Mouse (Mus musculus) frontal cortex, postnatal 10 days (tissue): ENCODE measurements at regions not wholly inside any gene's neighbourhood (a gene's known extent, or its start where the extent isn't known, plus 50 kb on each side); places are given as distances from the start of the nearest gene placed in this dataset.

Source experiments
- DNase-seq, 2 experiments: peaks; one replicate each; pipeline ENCODE4 v3.0.0; 2022; ENCODE audit warnings: low spot score in 2 of 2, mixed read lengths in 1 of 2

DNA sequence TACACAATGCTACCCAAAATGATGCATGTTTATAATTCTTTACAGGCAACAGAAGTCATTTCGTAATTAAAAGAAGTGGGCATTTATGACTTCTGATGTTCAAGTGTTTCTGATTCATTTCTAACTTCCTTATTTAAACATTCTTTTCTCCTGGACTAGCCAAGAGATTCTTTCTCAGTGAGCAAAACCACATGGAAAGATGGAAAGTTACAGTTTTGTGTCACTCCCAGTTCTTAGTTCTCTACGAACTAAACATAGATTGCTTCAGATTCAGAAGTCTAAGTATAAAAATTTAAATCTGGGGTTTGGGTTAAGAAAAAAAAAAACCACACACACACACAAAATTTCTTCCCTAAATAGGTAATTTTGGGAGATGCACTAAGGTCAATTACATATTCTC, 288.0 kb upstream of the Paip1 start:
- no peak for DNase-seq

DNA sequence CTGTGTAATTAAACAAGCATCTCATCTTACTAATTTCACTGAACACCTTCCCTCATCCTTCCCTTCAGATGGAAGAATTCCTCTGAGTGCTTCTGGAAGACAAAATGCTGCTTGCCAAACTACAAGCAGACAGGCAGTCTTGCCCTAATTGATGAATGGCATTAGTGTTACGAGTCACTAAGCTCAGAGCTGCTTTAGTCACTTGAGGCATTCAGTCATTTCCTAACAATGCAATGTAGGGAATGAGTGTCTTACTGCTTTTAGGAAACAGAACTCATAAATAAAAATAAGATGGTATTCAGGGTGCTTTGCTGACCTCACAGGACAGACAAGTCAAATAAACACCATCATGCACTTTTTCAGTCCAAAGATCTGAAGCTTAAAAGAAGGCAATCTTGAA, 285.1 kb upstream of the Paip1 start:
- DNase-seq = no peak

DNA sequence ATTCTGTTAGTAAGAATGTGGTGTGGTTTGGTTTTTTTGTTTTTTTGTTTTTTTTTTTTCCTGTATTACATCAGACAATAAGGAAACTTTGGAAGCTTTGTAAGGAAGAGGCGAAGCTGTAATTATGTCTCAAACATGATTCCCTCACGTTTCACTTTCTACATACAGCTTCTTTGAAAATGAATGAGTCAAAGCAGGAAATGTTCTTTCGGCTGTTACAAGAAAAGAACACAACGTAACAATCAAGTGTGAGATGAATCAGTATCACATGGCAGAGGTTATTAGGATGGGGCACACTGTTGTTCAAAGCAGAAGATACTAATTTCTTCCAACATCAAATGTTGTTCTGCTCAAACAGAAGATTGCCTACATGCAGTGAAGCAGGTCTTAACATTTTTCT, 282.7 kb upstream of the Paip1 start:
- DNase-seq = no peak

- no peak for DNase-seq
Observed at GRCm38 (mm10) chr13:119147701-119148100, 280.7 kb upstream of the Paip1 start.

DNA sequence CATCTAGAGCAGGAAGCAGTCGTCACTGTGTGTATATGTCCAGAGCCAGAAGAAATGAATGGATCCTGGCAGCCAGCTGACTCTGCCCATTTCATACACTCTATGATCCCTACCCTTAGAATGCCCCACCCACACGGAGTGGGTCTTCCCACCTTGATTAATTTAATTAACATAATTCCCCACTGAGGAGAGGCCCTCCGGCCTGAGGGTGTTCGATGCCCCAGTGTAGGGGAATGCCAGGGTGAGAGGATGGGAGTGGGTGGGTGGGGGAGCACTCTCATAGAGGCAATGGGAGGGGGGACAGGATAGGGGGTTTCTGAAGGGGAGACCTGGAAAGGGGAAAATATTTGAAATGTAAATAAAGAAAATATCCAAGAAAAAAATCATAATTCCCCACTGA, 279.3 kb upstream of the Paip1 start:
- DNase-seq = no peak

DNA sequence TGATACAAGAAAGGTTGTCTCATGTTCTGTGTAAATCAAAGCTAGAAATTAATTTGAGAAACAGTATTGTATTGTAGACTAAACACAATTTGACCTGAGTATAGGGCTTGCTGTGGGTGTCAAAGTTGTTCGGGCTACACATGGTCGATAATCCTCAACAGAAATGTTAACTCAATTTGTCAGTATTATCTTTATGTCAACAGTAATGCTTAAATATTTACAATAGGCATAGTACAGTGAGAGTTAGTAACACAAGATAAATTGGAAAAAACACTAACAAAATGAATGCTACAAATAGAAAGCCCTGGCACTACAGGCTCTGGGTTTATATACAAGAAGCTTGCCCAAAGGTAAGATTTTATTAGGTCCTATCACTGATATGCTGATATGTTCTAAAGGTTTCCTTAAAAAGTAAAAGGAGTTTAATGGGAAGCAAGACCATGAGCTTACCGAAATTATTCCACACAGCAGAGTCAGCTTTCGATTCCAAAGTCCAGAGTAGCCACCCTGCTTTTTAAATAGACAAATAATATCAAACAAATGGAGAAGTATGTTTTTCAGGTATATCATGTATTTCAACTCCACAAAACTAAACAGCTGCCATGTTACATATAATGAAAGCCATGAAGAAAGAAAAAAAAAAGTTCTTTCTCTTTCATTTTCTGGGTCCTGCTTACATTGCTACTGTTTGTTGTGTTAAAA, 277.4 kb upstream of the Paip1 start:
- DNase-seq = no peak

GRCm38 (mm10) chr13:119177753-119178152, 250.6 kb upstream of the Paip1 start:
- DNase-seq = no peak

- DNase-seq = no peak
Observed at GRCm38 (mm10) chr13:119178212-119178611, 250.2 kb upstream of the Paip1 start.

GRCm38 (mm10) chr13:119179157-119179920, 249.1 kb upstream of the Paip1 start:
- DNase-seq = no peak

GRCm38 (mm10) chr13:119184322-119184877, 244.0 kb upstream of the Paip1 start:
- DNase-seq = no peak

DNA sequence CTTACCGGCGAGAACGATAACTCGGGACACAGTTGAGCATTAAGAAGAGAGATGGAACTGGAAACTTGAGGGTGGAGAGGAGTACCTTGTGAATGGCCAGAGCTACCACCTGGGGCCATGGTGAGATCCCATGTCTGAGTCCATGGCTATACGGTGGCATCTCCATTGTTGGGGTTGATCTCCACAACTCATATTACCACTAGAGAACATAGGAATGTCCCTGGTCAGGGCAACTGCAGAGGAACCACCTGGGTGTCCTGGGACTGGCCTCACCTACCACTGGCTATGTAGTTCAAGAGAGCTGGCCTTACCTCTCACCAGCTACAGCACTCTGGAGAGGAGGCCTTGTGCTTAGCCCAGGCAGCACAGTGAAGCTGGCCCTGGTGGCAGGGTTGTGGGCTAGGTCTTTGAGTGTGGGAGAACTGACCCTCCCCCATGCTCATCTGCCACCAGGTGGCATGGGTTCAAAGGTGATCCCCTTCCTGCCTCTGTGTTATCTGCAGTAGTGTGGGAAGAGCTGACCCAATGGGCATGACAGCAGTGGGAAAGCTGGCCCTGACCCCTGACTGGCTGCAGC, 242.7 kb upstream of the Paip1 start:
- no peak for DNase-seq

DNA sequence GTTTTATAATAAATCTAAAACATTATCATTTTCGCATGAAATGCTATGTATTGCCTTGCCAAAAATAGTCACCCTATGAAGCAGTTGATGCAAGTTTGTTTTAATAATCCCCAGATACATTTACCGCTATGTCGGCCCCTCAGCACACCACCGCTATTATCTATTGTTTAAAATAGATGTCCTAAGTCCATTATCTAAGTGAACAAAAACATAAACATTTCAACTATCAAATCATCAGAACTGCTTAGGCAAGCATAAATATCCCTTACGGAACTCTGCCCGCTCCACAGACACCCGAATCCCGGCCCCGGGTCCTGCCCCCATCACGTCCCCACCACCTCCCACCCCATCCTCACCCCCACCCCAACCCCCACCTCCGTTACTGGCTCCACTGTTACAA, 196.8 kb upstream of the Paip1 start:
- DNase-seq = no peak

GRCm38 (mm10) chr13:119232100-119233029, 196.0 kb upstream of the Paip1 start:
- DNase-seq = no peak

DNA sequence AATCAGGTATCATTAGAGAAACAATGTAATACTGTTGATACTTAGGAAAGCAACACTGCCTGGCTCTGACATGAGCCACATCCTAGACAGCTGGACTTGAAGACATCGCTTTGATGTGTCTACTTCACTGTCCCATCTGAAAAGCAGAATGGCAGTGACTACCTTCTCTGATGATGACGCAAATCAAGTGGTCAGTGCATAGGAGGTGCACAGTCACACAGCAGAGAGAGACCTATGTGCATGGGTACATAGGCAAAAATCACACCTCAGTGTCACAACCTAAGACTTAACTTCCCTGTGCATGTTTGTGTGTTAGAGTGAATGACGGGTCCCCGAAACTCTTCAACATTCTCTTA, 195.4 kb upstream of the Paip1 start:
- no peak for DNase-seq

- no peak for DNase-seq
Observed at GRCm38 (mm10) chr13:119233869-119234268, 194.5 kb upstream of the Paip1 start.

GRCm38 (mm10) chr13:119242358-119242757, 186.0 kb upstream of the Paip1 start:
- DNase-seq = no peak

DNA sequence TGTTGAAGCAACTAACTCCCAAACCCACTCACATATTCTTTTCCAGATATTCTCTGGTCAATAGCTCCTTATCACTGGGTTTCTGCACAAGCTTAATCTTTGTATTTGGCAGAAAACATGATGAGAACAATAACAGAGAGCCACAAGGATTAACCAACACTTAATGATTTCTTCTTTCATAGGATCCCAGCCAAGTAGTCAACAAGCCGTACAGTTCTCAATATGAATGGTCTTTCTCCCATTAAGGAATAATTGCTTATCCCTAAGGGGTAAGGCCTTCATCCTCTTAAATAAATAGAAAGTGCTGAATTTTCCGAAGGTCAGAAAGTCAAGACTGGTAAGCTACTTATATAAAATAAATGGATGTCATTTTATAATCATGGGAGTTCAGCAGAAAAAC, 181.3 kb upstream of the Paip1 start:
- DNase-seq = no peak

DNA sequence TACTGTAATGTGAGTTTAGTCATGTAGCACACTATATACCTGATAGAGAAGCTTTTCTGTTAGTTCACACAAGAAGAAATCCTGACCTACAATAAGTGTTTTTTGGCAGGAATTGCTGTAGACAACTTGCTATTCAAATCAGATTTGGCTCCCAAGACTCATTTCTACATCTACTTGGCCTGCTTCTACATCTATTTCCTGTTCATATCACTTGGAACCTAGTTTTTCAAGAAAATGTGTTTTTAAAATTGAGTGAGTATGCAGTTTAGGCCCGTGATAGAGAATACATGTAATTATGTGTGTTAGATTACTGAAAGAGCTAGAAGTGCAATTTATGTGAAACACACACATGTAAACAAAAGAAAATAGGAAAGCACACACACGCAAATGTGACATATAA, 176.4 kb upstream of the Paip1 start:
- DNase-seq = no peak

GRCm38 (mm10) chr13:119256350-119256749, 172.1 kb upstream of the Paip1 start:
- DNase-seq = no peak

GRCm38 (mm10) chr13:119258515-119258914, 169.9 kb upstream of the Paip1 start:
- DNase-seq = no peak

- no peak for DNase-seq
Observed at GRCm38 (mm10) chr13:119263561-119263960, 164.8 kb upstream of the Paip1 start.
